Mouse (Mus musculus) erythroblast, embryonic 14.5 days (primary cell): ENCODE measurements around the gene Macrod1.

Source experiments
- GATA1 ChIP-seq: IDR thresholded peaks from 2 replicates; pipeline ENCODE4 v1.6.1; 2012; ENCODE audit warnings: low read length, inconsistent platforms, mixed read lengths
- TAL1 ChIP-seq: IDR thresholded peaks from 3 replicates; pipeline ENCODE4 v1.6.1; 2012; ENCODE audit warnings: low read length, inconsistent platforms, mixed read lengths

DNA sequence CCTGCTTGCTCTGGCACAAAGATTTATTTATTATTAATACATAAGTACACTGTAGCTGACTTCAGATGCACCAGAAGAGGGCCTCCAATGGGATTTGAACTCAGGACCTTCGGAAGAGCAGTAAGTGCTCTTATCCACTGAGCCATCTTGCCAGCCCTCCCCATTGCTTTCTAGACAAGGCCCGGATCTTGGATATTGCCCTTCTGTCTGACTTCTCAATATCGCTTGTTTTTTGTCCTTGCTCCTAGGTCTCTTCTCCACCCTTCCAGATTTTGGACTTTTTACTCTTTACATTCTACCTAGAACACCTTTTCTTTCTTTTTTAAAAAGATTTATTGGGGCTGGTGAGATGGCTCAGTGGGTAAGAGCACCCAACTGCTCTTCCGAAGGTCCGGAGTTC, 162.1 kb downstream of the Macrod1 start:
- TF ChIP-seq TAL1 (no peak), GATA1 (no peak)
